Mouse (Mus musculus): ENCODE data around the gene Micu1. TPM values are rescaled to one million over a fixed set of nuclear protein-coding genes. Genes with fewer than 3 reads are reported as not detected.
"Not testable (repeated sequence)": the region's sequence is repeated elsewhere in the genome, so short reads cannot be mapped to it uniquely, and the experiment has no call there.

Micu1 gene
- polyA plus RNA-seq, 1 experiment = 174 TPM

DNA sequence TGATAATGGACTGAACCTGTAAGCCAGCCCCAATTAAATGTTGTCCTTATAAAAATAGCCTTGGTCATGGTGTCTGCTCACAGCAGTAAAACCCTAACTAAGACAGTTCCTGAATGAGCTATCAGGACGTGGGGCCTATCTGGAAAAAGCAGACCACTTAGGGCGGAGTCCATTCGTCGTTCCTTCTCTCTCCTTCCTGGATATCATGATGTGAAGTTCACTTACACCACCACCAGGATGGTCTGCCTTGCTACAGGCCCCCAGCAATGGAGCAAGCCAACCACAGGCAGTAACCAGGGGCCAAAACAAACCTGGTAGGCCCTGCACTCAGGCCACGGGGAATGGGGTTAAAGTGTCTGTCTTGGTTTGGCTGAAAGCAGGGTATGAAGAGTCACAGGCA is 171.3 kb downstream of the Micu1 start:
- TF ChIP-seq POLR2A (IDR thresholded peaks at IDR 0.05; ENCODE audit: borderline replicate concordance, insufficient read depth, low read length) (no peak), CTCF (IDR thresholded peaks at IDR 0.05; ENCODE audit: borderline replicate concordance, insufficient read depth, low read depth, low read length) (no peak)
- 76% methylated on average over 5 of the region's 5 CpGs for WGBS
- no peak for DNase-seq
- Histone ChIP-seq H3K27ac (ENCODE audit: insufficient read depth, low read length) (no peak overlapping the region), H3K4me3 (replicated peaks; ENCODE audit: insufficient read depth, low read depth, low read length) (no peak overlapping the region), H3K27me3 (ENCODE audit: control insufficient read depth, insufficient read depth, low read length) (no peaks in the 10 kb centered on the region), H3K4me1 (ENCODE audit: control insufficient read depth, insufficient read depth, low read length) (no peaks in the 10 kb centered on the region)

DNA sequence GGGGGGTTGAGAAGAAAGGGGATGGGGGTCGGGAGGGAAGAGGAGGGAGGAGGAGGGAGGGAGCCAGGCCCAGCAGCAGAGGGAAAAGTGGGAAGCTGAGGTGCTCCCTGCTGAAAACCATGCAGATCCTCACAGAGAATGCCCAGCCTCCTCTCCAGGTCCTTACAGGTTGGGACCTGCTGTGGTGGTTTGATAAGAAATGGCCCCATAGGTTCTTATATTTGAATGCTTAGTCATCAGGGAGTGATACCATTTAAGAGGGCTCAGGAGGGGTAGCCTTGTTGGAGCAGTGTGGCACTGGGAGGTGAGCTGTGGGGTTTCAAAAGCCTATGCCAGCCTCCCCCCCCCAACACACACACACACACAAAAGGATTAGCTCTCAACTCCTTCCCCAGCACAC is 173.1 kb downstream of the Micu1 start:
- TF ChIP-seq CTCF (IDR thresholded peaks at IDR 0.05; ENCODE audit: borderline replicate concordance, insufficient read depth, low read depth, low read length) = no peak
- TF ChIP-seq POLR2A (IDR thresholded peaks at IDR 0.05; ENCODE audit: borderline replicate concordance, insufficient read depth, low read length) = no peak
- Histone ChIP-seq H3K4me3 (replicated peaks; ENCODE audit: insufficient read depth, low read depth, low read length) (no peak overlapping the region), H3K27ac (ENCODE audit: insufficient read depth, low read length) (no peak overlapping the region), H3K4me1 (ENCODE audit: control insufficient read depth, insufficient read depth, low read length) (no peaks in the 10 kb centered on the region), H3K27me3 (ENCODE audit: control insufficient read depth, insufficient read depth, low read length) (no peaks in the 10 kb centered on the region)
- WGBS = 15% methylated on average over 1 of the region's 1 CpGs
- no peak for DNase-seq

DNA sequence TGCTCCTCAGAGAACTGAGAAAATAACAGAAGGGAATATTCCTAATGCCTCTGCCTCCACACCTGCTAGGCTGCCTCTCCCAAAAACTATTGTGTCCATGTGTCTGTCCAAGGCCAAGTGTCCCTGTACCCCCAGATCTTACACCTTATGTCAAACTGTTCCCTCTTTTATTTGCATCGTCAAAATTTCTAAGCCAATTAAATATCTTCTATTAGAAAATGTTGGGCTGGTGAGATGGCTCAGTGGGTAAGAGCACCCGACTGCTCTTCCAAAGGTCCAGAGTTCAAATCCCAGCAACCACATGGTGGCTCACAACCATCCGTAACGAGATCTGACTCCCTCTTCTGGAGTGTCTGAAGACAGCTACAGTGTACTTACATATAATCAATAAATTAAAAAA is 174.4 kb downstream of the Micu1 start:
- H3K27me3 ChIP-seq (ENCODE audit: control insufficient read depth, insufficient read depth, low read length); H3K27ac ChIP-seq (ENCODE audit: insufficient read depth, low read length); H3K4me3 ChIP-seq (replicated peaks; ENCODE audit: insufficient read depth, low read depth, low read length); DNase-seq; H3K4me1 ChIP-seq (ENCODE audit: control insufficient read depth, insufficient read depth, low read length): not testable (repeated sequence)
- WGBS = 89% methylated on average over 4 of the region's 4 CpGs

DNA sequence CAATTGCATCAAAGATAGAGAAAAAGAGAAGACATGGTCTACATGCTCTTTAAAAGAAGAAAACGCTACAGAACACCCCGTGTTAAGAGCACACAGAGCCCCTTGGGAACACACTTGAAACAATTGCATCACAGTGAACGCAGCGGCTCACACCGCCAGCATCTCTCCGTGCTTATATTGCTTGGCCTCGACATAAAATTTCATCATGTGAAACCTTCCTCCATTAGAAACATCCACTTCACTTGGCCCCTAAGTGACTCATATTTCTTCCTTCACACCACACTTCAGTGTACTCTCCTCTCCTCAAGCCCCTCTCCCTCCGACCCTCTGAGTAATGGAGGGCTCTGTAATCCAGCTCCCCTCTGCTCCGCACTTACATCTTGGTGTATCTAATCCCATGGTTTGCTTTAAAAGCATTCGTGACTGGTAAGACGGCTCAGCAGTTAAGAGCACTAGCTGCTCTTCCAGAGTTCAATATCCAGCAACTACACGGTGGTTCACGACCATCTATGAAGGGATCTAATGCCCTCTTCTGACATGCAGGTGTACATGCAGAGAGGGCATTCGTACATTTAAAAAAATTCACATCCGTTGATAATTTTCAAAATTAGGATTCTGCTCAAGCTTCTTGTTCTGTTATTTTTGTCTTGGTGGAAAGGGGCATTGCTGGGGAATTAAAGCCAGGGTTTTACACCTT is 175.3 kb downstream of the Micu1 start:
- TF ChIP-seq CTCF (IDR thresholded peaks at IDR 0.05; ENCODE audit: borderline replicate concordance, insufficient read depth, low read depth, low read length) (no peak), POLR2A (IDR thresholded peaks at IDR 0.05; ENCODE audit: borderline replicate concordance, insufficient read depth, low read length) (no peak)

DNA sequence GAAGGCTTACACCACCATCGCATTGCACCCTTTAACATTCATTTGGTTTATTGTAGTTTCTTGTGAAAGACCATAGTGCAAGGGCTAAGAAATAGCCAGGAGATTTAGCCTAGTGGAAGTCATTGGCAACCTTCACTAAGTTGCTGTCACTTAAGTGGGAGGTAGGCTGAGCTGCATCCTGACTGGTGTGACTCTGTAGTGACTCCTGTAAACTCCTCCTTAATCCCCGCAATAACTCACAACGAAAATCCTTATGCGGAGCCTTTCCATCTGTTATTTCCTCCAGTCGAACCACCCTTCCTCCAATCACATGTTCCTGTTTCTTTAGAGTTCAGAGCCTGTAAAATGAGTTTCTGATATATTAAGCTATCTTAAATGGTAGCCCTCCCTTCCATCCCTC is 176.5 kb downstream of the Micu1 start:
- Histone ChIP-seq H3K4me3 (replicated peaks; ENCODE audit: insufficient read depth, low read depth, low read length) (peak overlapping the region; percentile 81), H3K4me1 (ENCODE audit: control insufficient read depth, insufficient read depth, low read length) (no peaks in the 10 kb centered on the region; the same call in 1 of the 2 replicates), H3K27ac (ENCODE audit: insufficient read depth, low read length) (no peak overlapping the region), H3K27me3 (ENCODE audit: control insufficient read depth, insufficient read depth, low read length) (no peaks in the 10 kb centered on the region)
- WGBS = 13% methylated on average over 5 of the region's 5 CpGs
- DNase-seq = no peak
- TF ChIP-seq CTCF (IDR thresholded peaks at IDR 0.05; ENCODE audit: borderline replicate concordance, insufficient read depth, low read depth, low read length) (no peak), POLR2A (IDR thresholded peaks at IDR 0.05; ENCODE audit: borderline replicate concordance, insufficient read depth, low read length) (no peak)

More for the DNA sequence above, 175.3 kb downstream of the Micu1 start:
- WGBS = 76% methylated on average over 15 of the region's 15 CpGs
- H3K4me3 ChIP-seq (replicated peaks; ENCODE audit: insufficient read depth, low read depth, low read length) = no peak overlapping the region
- DNase-seq = no peak
- no peak overlapping the region for H3K27ac ChIP-seq (ENCODE audit: insufficient read depth, low read length)
- H3K4me1 ChIP-seq (ENCODE audit: control insufficient read depth, insufficient read depth, low read length) = no peaks in the 10 kb centered on the region; the same call in 1 of the 2 replicates
- H3K27me3 ChIP-seq (ENCODE audit: control insufficient read depth, insufficient read depth, low read length) = no peaks in the 10 kb centered on the region

DNA sequence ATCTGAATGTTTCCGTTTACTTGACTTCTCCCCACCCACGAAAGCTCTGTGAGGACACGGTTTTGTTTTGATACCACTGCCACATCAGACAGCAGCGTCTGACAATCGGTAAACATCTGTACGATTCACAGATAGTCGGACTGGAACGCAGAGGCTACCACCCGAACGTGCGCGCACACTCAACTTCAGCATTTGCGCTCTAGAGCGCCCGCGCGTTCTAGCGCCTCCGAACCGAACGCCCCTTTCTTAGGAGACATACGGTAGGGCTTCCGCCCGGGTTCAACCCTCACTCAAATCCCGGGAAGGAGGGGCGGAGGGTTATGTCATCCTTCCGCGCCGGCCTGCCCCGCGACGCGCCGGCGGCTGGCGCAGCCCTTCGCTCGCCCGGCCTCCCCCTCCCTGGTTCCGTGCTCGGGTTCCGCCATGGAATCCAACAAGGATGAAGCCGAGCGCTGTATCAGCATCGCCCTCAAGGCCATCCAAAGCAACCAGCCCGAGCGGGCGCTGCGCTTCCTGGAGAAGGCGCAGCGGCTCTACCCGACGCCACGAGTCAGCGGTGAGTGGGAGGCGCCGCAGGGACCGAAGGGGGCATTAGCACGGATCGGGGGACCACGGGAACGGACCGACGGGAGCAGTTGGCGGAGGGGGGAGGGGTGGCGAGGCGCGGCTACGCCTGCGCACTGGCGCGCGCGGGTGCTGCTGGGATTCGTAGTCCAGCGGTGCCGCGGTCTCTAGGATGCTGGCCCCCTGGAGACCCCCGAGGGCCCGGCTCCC is 177.2 kb downstream of the Micu1 start, which contains the start of gene Dnajb12:
TSS of gene Dnajb12 (plus strand) at position 302 of the 774 bp plus-strand sequence.
- TF ChIP-seq POLR2A (IDR thresholded peaks at IDR 0.05; ENCODE audit: borderline replicate concordance, insufficient read depth, low read length) (peak; percentile 79), CTCF (IDR thresholded peaks at IDR 0.05; ENCODE audit: borderline replicate concordance, insufficient read depth, low read depth, low read length) (no peak)
- peaks cover 4% of the 10 kb centered on the region; the same call in 1 of the 2 replicates for H3K4me1 ChIP-seq (ENCODE audit: control insufficient read depth, insufficient read depth, low read length)
- H3K27ac ChIP-seq (ENCODE audit: insufficient read depth, low read length) = peak within 1 kb of the TSS; percentile 98
- H3K4me3 ChIP-seq (replicated peaks; ENCODE audit: insufficient read depth, low read depth, low read length) = peak within 1 kb of the TSS; percentile 81
- WGBS = 2% methylated on average over 79 of the region's 80 CpGs
- peak; percentile 96 to 98 for DNase-seq
- H3K27me3 ChIP-seq (ENCODE audit: control insufficient read depth, insufficient read depth, low read length) = no peaks in the 10 kb centered on the region

DNA sequence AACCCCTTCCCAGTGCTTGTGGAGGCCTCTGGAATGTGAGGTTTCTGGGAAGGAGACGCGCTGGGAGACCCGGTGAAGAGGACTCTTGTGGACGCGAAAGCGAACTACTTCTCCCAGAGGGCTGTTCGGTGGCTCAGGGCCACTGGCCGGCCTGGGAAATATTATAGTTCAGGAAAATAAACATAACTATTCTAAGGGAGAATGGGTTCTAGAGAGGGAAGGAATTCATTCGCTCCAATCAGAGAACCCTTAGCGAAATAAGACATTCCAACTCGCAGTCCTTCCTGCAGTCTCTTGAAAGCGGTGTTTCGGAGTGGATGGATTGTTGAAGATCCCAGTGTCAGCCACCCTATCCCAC is 177.7 kb downstream of the Micu1 start:
- Histone ChIP-seq H3K27me3 (ENCODE audit: control insufficient read depth, insufficient read depth, low read length) (no peaks in the 10 kb centered on the region), H3K27ac (ENCODE audit: insufficient read depth, low read length) (peak overlapping the region; percentile 98), H3K4me3 (replicated peaks; ENCODE audit: insufficient read depth, low read depth, low read length) (peak overlapping the region; percentile 81), H3K4me1 (ENCODE audit: control insufficient read depth, insufficient read depth, low read length) (peaks cover 8% of the 10 kb centered on the region)
- DNase-seq = no peak
- WGBS = 1% methylated on average over 13 of the region's 13 CpGs
- TF ChIP-seq CTCF (IDR thresholded peaks at IDR 0.05; ENCODE audit: borderline replicate concordance, insufficient read depth, low read depth, low read length) (no peak), POLR2A (IDR thresholded peaks at IDR 0.05; ENCODE audit: borderline replicate concordance, insufficient read depth, low read length) (no peak)

DNA sequence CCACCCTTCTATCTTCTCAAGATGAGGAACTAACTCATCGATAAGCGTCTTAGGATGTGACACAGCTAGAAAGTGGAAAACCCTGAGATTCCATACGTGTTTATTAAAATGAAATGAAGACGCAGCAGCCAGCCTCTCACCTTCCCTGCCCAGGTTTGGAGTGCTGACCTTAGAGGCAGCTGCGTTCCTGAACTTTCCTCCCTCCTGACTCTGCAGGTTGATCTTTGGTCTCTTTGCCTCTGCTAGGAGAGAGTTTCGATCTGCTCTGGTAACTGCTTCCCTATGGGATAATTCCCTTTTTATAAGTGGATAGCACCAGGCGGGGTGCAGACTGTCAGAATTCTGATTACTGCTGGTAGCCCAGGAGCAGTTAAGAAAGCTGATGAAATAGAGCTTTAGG is 178.6 kb downstream of the Micu1 start:
- Histone ChIP-seq H3K4me3 (replicated peaks; ENCODE audit: insufficient read depth, low read depth, low read length) (peak overlapping the region; percentile 19), H3K4me1 (ENCODE audit: control insufficient read depth, insufficient read depth, low read length) (peaks cover 16% of the 10 kb centered on the region), H3K27ac (ENCODE audit: insufficient read depth, low read length) (no peak overlapping the region), H3K27me3 (ENCODE audit: control insufficient read depth, insufficient read depth, low read length) (no peaks in the 10 kb centered on the region)
- DNase-seq = no peak
- TF ChIP-seq CTCF (IDR thresholded peaks at IDR 0.05; ENCODE audit: borderline replicate concordance, insufficient read depth, low read depth, low read length) (no peak), POLR2A (IDR thresholded peaks at IDR 0.05; ENCODE audit: borderline replicate concordance, insufficient read depth, low read length) (no peak)
- WGBS = 89% methylated on average over 7 of the region's 7 CpGs

Measured in cerebellum, adult 2 months (tissue).